Mouse (Mus musculus): Measurements from ENCODE around the gene Pygb. TPM values are rescaled to one million over a fixed set of nuclear protein-coding genes. Genes with fewer than 3 reads are reported as not detected.

Pygb gene
- polyA plus RNA-seq, 2 experiments = 12.9 to 13.5 TPM

DNA sequence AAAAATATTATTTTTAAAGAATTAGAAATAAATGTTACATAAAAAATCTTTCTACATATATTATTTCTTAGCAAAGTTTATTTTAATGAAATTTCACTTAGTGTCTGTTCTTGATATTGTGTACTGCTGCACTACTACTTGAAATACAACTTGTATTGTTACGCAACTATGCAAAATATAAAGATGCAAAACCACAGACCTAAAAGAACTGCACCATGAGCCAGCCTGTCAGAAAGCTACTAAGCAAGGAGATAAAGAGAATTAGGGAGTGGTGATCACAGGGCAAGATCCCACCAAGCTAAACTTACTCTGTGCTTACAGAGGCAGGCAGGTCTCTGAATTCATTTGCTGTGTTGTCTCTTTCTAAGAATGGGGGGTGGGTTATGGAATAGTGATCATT, 88.7 kb downstream of the Pygb start:
- H3K4me2 ChIP-seq (ENCODE audit: low read depth) = no peak overlapping the region
- TF ChIP-seq CTCF (IDR thresholded peaks at IDR 0.05; ENCODE audit: low read depth) (no peak), EP300 (IDR thresholded peaks at IDR 0.05; ENCODE audit: low read depth) (no peak)
- H3K9me3 ChIP-seq (ENCODE audit: control insufficient read depth, low read length) = no peaks in the 10 kb centered on the region
- H3K9ac ChIP-seq (replicated peaks) = no peak overlapping the region
- H3K4me3 ChIP-seq (ENCODE audit: insufficient read depth in 1 of 2, low read depth in 2 of 2, low read length in 2 of 2) = no peak overlapping the region
- H3K4me1 ChIP-seq (replicated peaks; ENCODE audit: control insufficient read depth in 2 of 2, insufficient read depth in 2 of 2, low read length in 1 of 2) = 0 out of 4 replicates have a peak, but pooled peaks cover 0 to 3% of the 10 kb centered on the region in 2 experiments
- WGBS (ENCODE audit: insufficient replicate concordance) = 71% methylated on average over 1 of the region's 1 CpGs
- H3K36me3 ChIP-seq (replicated peaks; ENCODE audit: control insufficient read depth, insufficient read depth, low read depth) = no peaks in the 10 kb centered on the region
- ATAC-seq (ENCODE audit: insufficient read depth) (no peak), DNase-seq (ENCODE audit: low read depth in 3 of 3, low spot score in 3 of 3) (no peak)
- no peak overlapping the region for H3K27ac ChIP-seq
- H3K27me3 ChIP-seq (ENCODE audit: control insufficient read depth, insufficient read depth, low read length) = no peaks in the 10 kb centered on the region

- Histone ChIP-seq H3K4me2 (ENCODE audit: low read depth) (no peak overlapping the region), H3K36me3 (replicated peaks; ENCODE audit: control insufficient read depth, insufficient read depth, low read depth) (no peaks in the 10 kb centered on the region), H3K4me1 (replicated peaks; ENCODE audit: control insufficient read depth in 2 of 2, insufficient read depth in 2 of 2, low read length in 1 of 2) (0 out of 4 replicates have a peak, but pooled peaks cover 0 to 3% of the 10 kb centered on the region in 2 experiments), H3K27ac (no peak overlapping the region), H3K27me3 (ENCODE audit: control insufficient read depth, insufficient read depth, low read length) (no peaks in the 10 kb centered on the region), H3K9me3 (ENCODE audit: control insufficient read depth, low read length) (no peaks in the 10 kb centered on the region), H3K9ac (replicated peaks) (no peak overlapping the region), H3K4me3 (ENCODE audit: insufficient read depth in 1 of 2, low read depth in 2 of 2, low read length in 2 of 2) (no peak overlapping the region)
- WGBS (ENCODE audit: insufficient replicate concordance) = 72% methylated on average over 4 of the region's 4 CpGs
- DNase-seq (ENCODE audit: low read depth in 3 of 3, low spot score in 3 of 3) = no peak
- ATAC-seq (ENCODE audit: insufficient read depth) = no peak
- TF ChIP-seq EP300 (IDR thresholded peaks at IDR 0.05; ENCODE audit: low read depth) (no peak), CTCF (IDR thresholded peaks at IDR 0.05; ENCODE audit: low read depth) (no peak)
Observed at GRCm38 (mm10) chr2:150877561-150877960, 91.0 kb downstream of the Pygb start.

Other genes starting within 250 kb of the Pygb start
- 2.6 and 3.1 TPM in 2 replicates for gene Cst7, start 216.3 kb upstream of the Pygb start, polyA plus RNA-seq (2012; rRNA removed)
- 6.3 and 7.5 TPM in 2 replicates for gene Cst7, start 216.3 kb upstream of the Pygb start, polyA plus RNA-seq (2014; fragmentation: Nextera tagmentation; extraction: Ambion mirVana)
- gene Apmap, start 178.2 kb upstream of the Pygb start, polyA plus RNA-seq (2012; rRNA removed) = 14.3 and 18.5 TPM in 2 replicates
- gene Apmap, start 178.2 kb upstream of the Pygb start, polyA plus RNA-seq (2014; fragmentation: Nextera tagmentation; extraction: Ambion mirVana) = 26.3 and 26.5 TPM in 2 replicates
- gene Acss1, start 118.2 kb upstream of the Pygb start, polyA plus RNA-seq (2012; rRNA removed) = 30.4 and 34.1 TPM in 2 replicates
- gene Acss1, start 118.2 kb upstream of the Pygb start, polyA plus RNA-seq (2014; fragmentation: Nextera tagmentation; extraction: Ambion mirVana) = 30.3 and 38.7 TPM in 2 replicates
- gene Vsx1, start 97.4 kb upstream of the Pygb start, polyA plus RNA-seq (2012; rRNA removed) = not detected in 2 replicates
- not detected in 2 replicates for gene Vsx1, start 97.4 kb upstream of the Pygb start, polyA plus RNA-seq (2014; fragmentation: Nextera tagmentation; extraction: Ambion mirVana)
- 6.3 and 7.1 TPM in 2 replicates for gene Entpd6, start 37.7 kb upstream of the Pygb start, polyA plus RNA-seq (2012; rRNA removed)
- gene Entpd6, start 37.7 kb upstream of the Pygb start, polyA plus RNA-seq (2014; fragmentation: Nextera tagmentation; extraction: Ambion mirVana) = 8.2 and 10.0 TPM in 2 replicates
- gene Abhd12, start 118.0 kb downstream of the Pygb start, polyA plus RNA-seq (2012; rRNA removed) = 9.7 and 10.9 TPM in 2 replicates
- 14.8 and 17.9 TPM in 2 replicates for gene Abhd12, start 118.0 kb downstream of the Pygb start, polyA plus RNA-seq (2014; fragmentation: Nextera tagmentation; extraction: Ambion mirVana)
- gene Gins1, start 118.7 kb downstream of the Pygb start, polyA plus RNA-seq (2012; rRNA removed) = 20.0 and 30.7 TPM in 2 replicates
- 48.5 and 50.2 TPM in 2 replicates for gene Gins1, start 118.7 kb downstream of the Pygb start, polyA plus RNA-seq (2014; fragmentation: Nextera tagmentation; extraction: Ambion mirVana)